Mouse (Mus musculus): ENCODE data around the gene Hcn2. TPM values are rescaled to one million over a fixed set of nuclear protein-coding genes. Genes with fewer than 3 reads are reported as not detected.

Hcn2 gene
- total and polyA plus RNA-seq, 2 experiments = 0.09 to 0.45 TPM

DNA sequence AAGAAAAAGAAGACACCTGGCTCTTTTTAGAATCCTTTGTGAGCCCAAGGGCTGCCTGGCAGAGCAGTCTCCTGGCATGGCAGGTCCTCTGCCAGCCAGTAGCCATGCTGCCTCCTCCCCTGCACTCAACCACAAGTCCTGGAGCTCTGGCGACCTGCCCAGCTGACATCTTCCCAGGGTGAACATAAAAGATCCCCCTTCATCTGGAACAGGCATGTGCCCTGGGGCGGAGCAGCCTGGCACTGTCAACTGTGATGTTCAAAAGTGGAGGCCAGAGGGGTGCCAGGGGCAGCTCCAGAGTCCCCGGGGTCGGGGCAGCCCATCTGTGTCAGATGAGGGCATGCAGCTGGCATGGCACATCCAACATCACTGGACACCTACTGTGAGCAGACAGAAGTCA is 1.4 kb upstream of the Hcn2 start:
- no peak for TF ChIP-seq CTCF (IDR thresholded peaks at IDR 0.05; ENCODE audit: low read depth, low read length)
- TF ChIP-seq POLR2A (IDR thresholded peaks at IDR 0.05; ENCODE audit: extremely low read depth, insufficient read depth, low read length) = no peak
- Histone ChIP-seq H3K9ac (ENCODE audit: low read depth, low read length) (no peak overlapping the region), H3K79me2 (ENCODE audit: control insufficient read depth, insufficient read depth, low read length) (no peaks in the 10 kb centered on the region), H3K36me3 (ENCODE audit: control insufficient read depth, insufficient read depth, low read length) (peaks cover 3% of the 10 kb centered on the region; the same call in 1 of the 2 replicates), H3K27ac (replicated peaks; ENCODE audit: insufficient read depth, low read depth, low read length) (no peak overlapping the region), H3K27me3 (ENCODE audit: control insufficient read depth, insufficient read depth, low read length) (peaks cover 10% of the 10 kb centered on the region), H3K4me3 (ENCODE audit: insufficient read depth, low read depth, low read length) (no peak overlapping the region), H3K4me1 (ENCODE audit: control insufficient read depth, insufficient read depth, low read length) (no peaks in the 10 kb centered on the region)
- 67% methylated on average over 4 of the region's 4 CpGs for WGBS
- no peak for DNase-seq (ENCODE audit: extremely low read depth, low read depth, low spot score)

DNA sequence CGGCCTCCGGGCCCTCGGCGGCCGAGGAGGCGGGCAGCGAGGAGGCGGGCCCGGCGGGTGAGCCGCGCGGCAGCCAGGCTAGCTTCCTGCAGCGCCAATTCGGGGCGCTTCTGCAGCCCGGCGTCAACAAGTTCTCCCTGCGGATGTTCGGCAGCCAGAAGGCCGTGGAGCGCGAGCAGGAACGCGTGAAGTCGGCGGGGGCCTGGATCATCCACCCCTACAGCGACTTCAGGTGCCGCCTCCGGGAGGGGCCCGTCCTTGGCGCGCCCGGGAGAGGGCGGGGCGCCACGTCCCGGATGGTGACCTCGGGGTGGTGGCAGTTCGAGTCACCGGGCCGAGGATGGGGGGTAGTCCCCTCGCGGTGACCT is 538 bp downstream of the Hcn2 start:
- no peaks in the 10 kb centered on the region for H3K79me2 ChIP-seq (ENCODE audit: control insufficient read depth, insufficient read depth, low read length)
- H3K9ac ChIP-seq (ENCODE audit: low read depth, low read length) = no peak overlapping the region
- H3K36me3 ChIP-seq (ENCODE audit: control insufficient read depth, insufficient read depth, low read length) = no peaks in the 10 kb centered on the region
- under 1% methylated on average over 43 of the region's 44 CpGs for WGBS
- DNase-seq (ENCODE audit: extremely low read depth, low read depth, low spot score) = no peak
- TF ChIP-seq POLR2A (IDR thresholded peaks at IDR 0.05; ENCODE audit: extremely low read depth, insufficient read depth, low read length) (no peak), CTCF (IDR thresholded peaks at IDR 0.05; ENCODE audit: low read depth, low read length) (no peak)
- H3K4me1 ChIP-seq (ENCODE audit: control insufficient read depth, insufficient read depth, low read length) = no peaks in the 10 kb centered on the region
- peak overlapping the region; percentile 64; the same call in 1 of the 2 replicates for H3K4me3 ChIP-seq (ENCODE audit: insufficient read depth, low read depth, low read length)
- H3K27me3 ChIP-seq (ENCODE audit: control insufficient read depth, insufficient read depth, low read length) = peaks cover 10% of the 10 kb centered on the region
- H3K27ac ChIP-seq (replicated peaks; ENCODE audit: insufficient read depth, low read depth, low read length) = no peak overlapping the region

- no peak overlapping the region for H3K27ac ChIP-seq (replicated peaks; ENCODE audit: insufficient read depth, low read depth, low read length)
- no peak overlapping the region for H3K9ac ChIP-seq (ENCODE audit: low read depth, low read length)
- H3K79me2 ChIP-seq (ENCODE audit: control insufficient read depth, insufficient read depth, low read length) = no peaks in the 10 kb centered on the region
- peaks cover 10% of the 10 kb centered on the region for H3K27me3 ChIP-seq (ENCODE audit: control insufficient read depth, insufficient read depth, low read length)
- DNase-seq (ENCODE audit: extremely low read depth, low read depth, low spot score) = peak; percentile 46
- H3K4me1 ChIP-seq (ENCODE audit: control insufficient read depth, insufficient read depth, low read length) = no peaks in the 10 kb centered on the region
- no peaks in the 10 kb centered on the region for H3K36me3 ChIP-seq (ENCODE audit: control insufficient read depth, insufficient read depth, low read length)
- TF ChIP-seq POLR2A (IDR thresholded peaks at IDR 0.05; ENCODE audit: extremely low read depth, insufficient read depth, low read length) (no peak), CTCF (IDR thresholded peaks at IDR 0.05; ENCODE audit: low read depth, low read length) (no peak)
- no peak overlapping the region for H3K4me3 ChIP-seq (ENCODE audit: insufficient read depth, low read depth, low read length)
- 5% methylated on average over 43 of the region's 43 CpGs for WGBS
These were observed 1.4 kb downstream of the Hcn2 start for GRCm38 (mm10) chr10:79717640-79718357.

GRCm38 (mm10) chr10:79721089-79721488 is 4.7 kb downstream of the Hcn2 start:
- TF ChIP-seq POLR2A (IDR thresholded peaks at IDR 0.05; ENCODE audit: extremely low read depth, insufficient read depth, low read length) = no peak
- TF ChIP-seq CTCF (IDR thresholded peaks at IDR 0.05; ENCODE audit: low read depth, low read length) = no peak
- no peaks in the 10 kb centered on the region for H3K36me3 ChIP-seq (ENCODE audit: control insufficient read depth, insufficient read depth, low read length)
- peaks cover 9% of the 10 kb centered on the region for H3K27me3 ChIP-seq (ENCODE audit: control insufficient read depth, insufficient read depth, low read length)

DNA sequence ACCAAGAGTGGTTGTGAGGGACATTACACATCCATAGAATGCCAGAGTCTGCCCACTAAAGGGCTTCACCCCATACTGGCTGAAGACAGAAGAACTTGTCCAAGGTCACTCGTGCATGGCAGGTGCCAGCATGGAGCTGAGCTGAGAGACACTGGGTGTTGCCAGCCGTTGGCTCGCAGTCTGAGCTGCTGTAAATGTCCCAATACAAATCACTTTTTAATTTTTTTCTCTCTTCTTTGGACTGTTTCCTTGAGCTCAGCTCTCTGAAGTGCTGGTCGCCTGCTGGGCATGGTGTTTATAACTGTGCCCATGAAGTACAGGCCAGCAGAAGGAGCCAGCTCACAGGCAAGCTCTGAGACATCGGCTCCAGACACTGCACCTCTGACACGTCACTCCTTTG is 6.6 kb downstream of the Hcn2 start:
- Histone ChIP-seq H3K79me2 (ENCODE audit: control insufficient read depth, insufficient read depth, low read length) (no peaks in the 10 kb centered on the region), H3K4me1 (ENCODE audit: control insufficient read depth, insufficient read depth, low read length) (no peaks in the 10 kb centered on the region), H3K4me3 (ENCODE audit: insufficient read depth, low read depth, low read length) (no peak overlapping the region), H3K27me3 (ENCODE audit: control insufficient read depth, insufficient read depth, low read length) (no peaks in the 10 kb centered on the region), H3K9ac (ENCODE audit: low read depth, low read length) (no peak overlapping the region), H3K36me3 (ENCODE audit: control insufficient read depth, insufficient read depth, low read length) (no peaks in the 10 kb centered on the region), H3K27ac (replicated peaks; ENCODE audit: insufficient read depth, low read depth, low read length) (no peak overlapping the region)
- no peak for TF ChIP-seq POLR2A (IDR thresholded peaks at IDR 0.05; ENCODE audit: extremely low read depth, insufficient read depth, low read length)
- no peak for TF ChIP-seq CTCF (IDR thresholded peaks at IDR 0.05; ENCODE audit: low read depth, low read length)
- 69% methylated on average over 6 of the region's 6 CpGs for WGBS
- DNase-seq (ENCODE audit: extremely low read depth, low read depth, low spot score) = no peak

More at GRCm38 (mm10) chr10:79721089-79721488, 4.7 kb downstream of the Hcn2 start:
- no peaks in the 10 kb centered on the region for H3K79me2 ChIP-seq (ENCODE audit: control insufficient read depth, insufficient read depth, low read length)
- no peak for DNase-seq (ENCODE audit: extremely low read depth, low read depth, low spot score)
- no peak overlapping the region for H3K4me3 ChIP-seq (ENCODE audit: insufficient read depth, low read depth, low read length)
- H3K4me1 ChIP-seq (ENCODE audit: control insufficient read depth, insufficient read depth, low read length) = no peaks in the 10 kb centered on the region
- no peak overlapping the region for H3K9ac ChIP-seq (ENCODE audit: low read depth, low read length)
- H3K27ac ChIP-seq (replicated peaks; ENCODE audit: insufficient read depth, low read depth, low read length) = no peak overlapping the region
- 56% methylated on average over 5 of the region's 5 CpGs for WGBS

GRCm38 (mm10) chr10:79723692-79724091 is 7.3 kb downstream of the Hcn2 start:
- H3K27me3 ChIP-seq (ENCODE audit: control insufficient read depth, insufficient read depth, low read length) = no peaks in the 10 kb centered on the region

More at GRCm38 (mm10) chr10:79723692-79724091, 7.3 kb downstream of the Hcn2 start:
- Histone ChIP-seq H3K9ac (ENCODE audit: low read depth, low read length) (no peak overlapping the region), H3K79me2 (ENCODE audit: control insufficient read depth, insufficient read depth, low read length) (no peaks in the 10 kb centered on the region), H3K27ac (replicated peaks; ENCODE audit: insufficient read depth, low read depth, low read length) (no peak overlapping the region), H3K4me3 (ENCODE audit: insufficient read depth, low read depth, low read length) (no peak overlapping the region), H3K36me3 (ENCODE audit: control insufficient read depth, insufficient read depth, low read length) (no peaks in the 10 kb centered on the region), H3K4me1 (ENCODE audit: control insufficient read depth, insufficient read depth, low read length) (no peaks in the 10 kb centered on the region)
- 78% methylated on average over 7 of the region's 7 CpGs for WGBS
- no peak for TF ChIP-seq POLR2A (IDR thresholded peaks at IDR 0.05; ENCODE audit: extremely low read depth, insufficient read depth, low read length)
- TF ChIP-seq CTCF (IDR thresholded peaks at IDR 0.05; ENCODE audit: low read depth, low read length) = no peak
- DNase-seq (ENCODE audit: extremely low read depth, low read depth, low spot score) = no peak

Measured in liver, adult 2 months (tissue).